Mouse (Mus musculus) neural tube, embryonic 14.5 days (tissue): ENCODE data around the gene Map1s. TPM values are rescaled to one million over a fixed set of nuclear protein-coding genes. Genes with fewer than 3 reads are reported as not detected.

Experiments
- ATAC-seq: fragments of 200-750 bp; cut with Nextera tagmentation; 2 replicates; pipeline ENCODE4 v1.8.0; 2017; ENCODE audit warnings: low read depth, mild to moderate bottlenecking, moderate TSS enrichment, moderate library complexity
- H3K27ac ChIP-seq: fragments of 300-500 bp; sonication (generic); 2 replicates; pipeline ENCODE4 v1.5.1; 2014; ENCODE audit warnings: low read depth, mild to moderate bottlenecking, control low read depth, low read length, moderate library complexity, mixed read lengths
- H3K27me3 ChIP-seq: fragments of 300-500 bp; sonication (generic); 2 replicates; pipeline ENCODE4 v1.6.1; 2014; ENCODE audit warnings: low read length; ENCODE audit not compliant: control insufficient read depth, insufficient read depth
- H3K36me3 ChIP-seq: fragments of 300-500 bp; sonication (generic); 2 replicates; pipeline ENCODE4 v1.6.1; 2014; ENCODE audit warnings: low read length, mixed read lengths; ENCODE audit not compliant: control insufficient read depth, insufficient read depth
- H3K4me1 ChIP-seq: fragments of 300-500 bp; sonication (generic); 2 replicates; pipeline ENCODE4 v1.6.1; 2014; ENCODE audit warnings: low read length; ENCODE audit not compliant: control insufficient read depth, insufficient read depth
- H3K4me2 ChIP-seq: fragments of 300-500 bp; sonication (generic); 2 replicates; pipeline ENCODE4 v1.6.1; 2014; ENCODE audit warnings: mild to moderate bottlenecking, low read depth, low read length, control low read depth
- H3K4me3 ChIP-seq: fragments of 300-500 bp; sonication (generic); 2 replicates; pipeline ENCODE4 v1.5.1; 2014; ENCODE audit warnings: low read depth, low read length, control low read depth, mixed read lengths
- H3K9ac ChIP-seq: fragments of 300-500 bp; sonication (generic); replicated peaks from 2 replicates; pipeline ENCODE4 v1.6.1; 2014; ENCODE audit warnings: low read depth, mild to moderate bottlenecking, control low read depth, low read length, mixed read lengths
- H3K9me3 ChIP-seq: fragments of 300-500 bp; sonication (generic); 2 replicates; pipeline ENCODE4 v1.6.1; 2016; ENCODE audit warnings: low read length; ENCODE audit not compliant: control insufficient read depth
- WGBS: fragments of 180-500 bp; shearing (Covaris S2); extraction: QIAGEN DNeasy Blood & Tissue Kit; methylation state at CpG from one replicate; pipeline ENCODE4 v1.1.7; 2014; 5-methylcytosine and 5-hydroxymethylcytosine counted together
- polyA plus RNA-seq: library from polyadenylated mRNA; unstranded; fragments of >200 nt; fragmentation: Nextera tagmentation; extraction: Ambion mirVana; gene quantifications from 2 replicates; pipeline ENCODE4 v1.2.1, GENCODE M21; 2014

Map1s gene
- polyA plus RNA-seq = 50.1 and 54.8 TPM in 2 replicates

DNA sequence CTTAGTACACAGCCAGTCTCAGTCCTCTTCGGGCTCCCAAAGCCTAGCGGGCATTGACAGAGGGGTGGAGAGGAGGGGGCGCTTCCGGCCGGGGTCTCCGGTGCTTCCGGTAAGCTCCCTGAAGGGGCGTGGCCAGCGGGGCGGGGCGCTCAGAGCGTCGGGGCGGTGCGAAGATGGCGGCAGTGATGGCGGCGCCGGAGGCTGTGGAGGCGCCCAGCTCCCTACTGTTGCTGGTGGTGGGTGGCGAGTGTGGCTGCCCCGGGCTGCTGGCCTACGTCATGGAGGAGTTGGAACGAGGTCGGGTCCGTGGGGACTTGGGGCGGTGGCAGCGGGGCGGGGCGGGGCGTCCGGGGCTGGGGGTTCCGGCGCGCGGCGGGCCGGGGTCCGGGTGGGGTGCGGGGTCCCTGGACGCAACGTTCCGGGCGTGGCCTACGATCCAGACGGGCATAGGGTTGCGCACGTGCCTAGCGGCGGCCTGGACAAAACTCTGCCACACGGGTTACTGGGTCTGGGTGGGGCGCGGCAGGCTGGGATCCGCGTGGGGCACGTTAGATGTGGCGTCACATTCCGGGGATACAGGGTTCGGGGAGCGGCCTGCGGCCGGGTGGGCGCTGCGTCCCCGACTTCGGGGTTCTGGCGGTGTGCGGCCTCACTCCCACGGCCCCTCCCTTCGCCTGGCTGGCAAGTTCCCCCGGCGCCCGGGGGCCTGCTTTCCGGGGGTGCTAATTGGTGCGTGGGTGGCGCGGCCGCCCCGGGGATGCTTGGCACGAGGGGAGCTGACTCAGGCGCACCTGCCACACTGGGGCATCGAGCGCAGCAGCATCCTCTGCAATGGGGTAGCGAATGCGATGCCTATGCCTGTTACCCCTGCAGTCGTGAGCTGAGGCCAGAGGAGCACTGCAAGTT, at the start of gene Map1s:
Map1s (plus strand) TSS at position 102 of the 906 bp plus-strand sequence.
- H3K4me2 ChIP-seq = peak within 1 kb of the TSS; percentile 92
- under 1% methylated on average over 63 of the region's 86 CpGs for WGBS
- peak; percentile 95 for ATAC-seq
- H3K27me3 ChIP-seq = no peaks in the 10 kb centered on the region
- peak within 1 kb of the TSS; percentile 86 for H3K4me3 ChIP-seq
- H3K36me3 ChIP-seq = 0 out of 2 replicates have a peak, but pooled peaks cover 3% of the 10 kb centered on the region
- peak within 1 kb of the TSS; percentile 92 for H3K27ac ChIP-seq
- peak within 1 kb of the TSS; percentile 90 for H3K9ac ChIP-seq
- peaks cover 7% of the 10 kb centered on the region for H3K4me1 ChIP-seq
- no peaks in the 10 kb centered on the region for H3K9me3 ChIP-seq

DNA sequence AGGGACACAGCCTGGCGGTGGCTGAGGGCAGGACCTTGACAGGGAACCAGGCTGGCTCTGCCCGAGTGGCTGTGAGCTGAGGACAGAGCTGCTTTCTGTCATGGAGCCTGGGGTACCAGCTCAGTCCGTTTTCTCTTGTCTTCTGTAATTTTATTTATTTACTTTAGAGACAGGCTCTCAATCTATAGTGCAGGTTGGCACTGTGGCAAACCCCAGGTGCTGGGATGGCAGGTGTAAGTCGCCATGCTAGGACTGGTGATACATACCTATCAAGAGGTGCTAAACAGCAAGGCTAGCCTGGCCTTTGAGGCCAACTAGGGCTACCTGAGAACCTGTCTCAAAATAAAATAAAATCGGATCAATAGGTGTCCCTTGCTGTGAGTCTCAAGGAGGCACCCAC, 49.7 kb upstream of the Map1s start:
- no peak overlapping the region for H3K9ac ChIP-seq
- H3K4me3 ChIP-seq = peak overlapping the region; percentile 48; the same call in 1 of the 2 replicates
- H3K27me3 ChIP-seq = no peaks in the 10 kb centered on the region
- no peaks in the 10 kb centered on the region for H3K9me3 ChIP-seq
- 73% methylated on average over 5 of the region's 5 CpGs for WGBS
- no peaks in the 10 kb centered on the region; the same call in 1 of the 2 replicates for H3K36me3 ChIP-seq
- peaks cover 21% of the 10 kb centered on the region for H3K4me1 ChIP-seq
- H3K27ac ChIP-seq = no peak overlapping the region
- H3K4me2 ChIP-seq = peak overlapping the region; percentile 80; the same call in 1 of the 2 replicates
- ATAC-seq = no peak

DNA sequence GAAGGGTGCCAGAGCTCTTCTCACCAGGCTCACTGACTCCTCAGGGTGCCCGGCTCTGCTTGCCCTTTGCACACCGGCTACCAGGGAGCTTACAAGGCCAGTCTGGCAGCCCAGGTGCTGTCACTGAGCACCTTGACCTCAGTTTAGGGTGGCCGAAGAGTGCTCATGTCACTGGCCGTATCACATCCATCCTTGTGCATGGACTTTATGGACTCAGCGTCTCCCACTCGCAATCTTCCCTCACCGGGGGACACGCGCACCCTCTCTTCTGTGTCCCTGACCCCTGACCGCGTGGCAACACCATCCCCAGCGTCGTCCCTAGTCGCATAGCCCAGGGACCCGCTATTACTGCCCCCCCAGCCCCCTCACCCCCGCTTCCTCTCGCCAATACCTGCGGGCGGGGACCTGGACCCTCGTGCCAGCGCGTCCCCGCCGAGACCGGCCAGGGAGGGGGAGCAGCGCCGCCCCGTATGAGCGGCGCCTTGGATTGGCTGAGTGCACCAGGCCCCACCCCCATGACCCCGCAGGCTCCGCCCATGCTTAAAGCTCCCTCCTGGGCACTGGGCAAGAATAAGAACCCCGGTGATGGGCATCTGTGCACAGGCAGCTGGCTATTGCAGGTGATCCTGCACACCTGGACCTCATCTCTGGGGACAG, 49.1 kb upstream of the Map1s start:
- Histone ChIP-seq H3K9me3 (no peaks in the 10 kb centered on the region), H3K36me3 (no peaks in the 10 kb centered on the region; the same call in 1 of the 2 replicates), H3K4me3 (peak overlapping the region; percentile 48), H3K4me1 (peaks cover 21% of the 10 kb centered on the region), H3K27me3 (no peaks in the 10 kb centered on the region), H3K27ac (no peak overlapping the region), H3K9ac (peak overlapping the region; percentile 50), H3K4me2 (peak overlapping the region; percentile 80)
- ATAC-seq = peak; percentile 80
- 8% methylated on average over 33 of the region's 33 CpGs for WGBS

DNA sequence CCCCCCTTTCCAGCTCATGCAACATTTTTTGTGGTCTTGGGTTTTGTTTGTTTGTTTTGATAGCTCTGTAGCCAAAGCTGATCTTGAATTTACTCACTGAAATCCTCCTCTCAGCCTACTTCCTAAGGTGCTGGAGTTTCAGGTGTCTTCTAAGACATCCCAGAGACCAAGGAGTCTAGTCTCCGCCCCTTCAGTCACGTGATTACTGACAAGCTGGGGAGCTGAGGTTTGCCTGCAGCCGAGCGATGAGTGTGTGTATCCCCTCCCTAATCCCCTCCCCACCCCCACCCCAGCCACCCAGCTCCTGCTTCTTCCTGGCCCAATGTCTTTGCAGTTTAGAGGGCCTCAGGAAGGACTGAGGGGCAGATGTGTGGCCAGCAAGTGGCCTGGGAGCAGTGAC, 48.2 kb upstream of the Map1s start:
- Histone ChIP-seq H3K9me3 (no peaks in the 10 kb centered on the region), H3K4me2 (peak overlapping the region; percentile 80; the same call in 1 of the 2 replicates), H3K4me1 (peaks cover 25% of the 10 kb centered on the region), H3K27ac (no peak overlapping the region), H3K9ac (no peak overlapping the region), H3K27me3 (no peaks in the 10 kb centered on the region), H3K36me3 (no peaks in the 10 kb centered on the region; the same call in 1 of the 2 replicates), H3K4me3 (no peak overlapping the region)
- no peak for ATAC-seq
- WGBS = 7% methylated on average over 4 of the region's 4 CpGs

DNA sequence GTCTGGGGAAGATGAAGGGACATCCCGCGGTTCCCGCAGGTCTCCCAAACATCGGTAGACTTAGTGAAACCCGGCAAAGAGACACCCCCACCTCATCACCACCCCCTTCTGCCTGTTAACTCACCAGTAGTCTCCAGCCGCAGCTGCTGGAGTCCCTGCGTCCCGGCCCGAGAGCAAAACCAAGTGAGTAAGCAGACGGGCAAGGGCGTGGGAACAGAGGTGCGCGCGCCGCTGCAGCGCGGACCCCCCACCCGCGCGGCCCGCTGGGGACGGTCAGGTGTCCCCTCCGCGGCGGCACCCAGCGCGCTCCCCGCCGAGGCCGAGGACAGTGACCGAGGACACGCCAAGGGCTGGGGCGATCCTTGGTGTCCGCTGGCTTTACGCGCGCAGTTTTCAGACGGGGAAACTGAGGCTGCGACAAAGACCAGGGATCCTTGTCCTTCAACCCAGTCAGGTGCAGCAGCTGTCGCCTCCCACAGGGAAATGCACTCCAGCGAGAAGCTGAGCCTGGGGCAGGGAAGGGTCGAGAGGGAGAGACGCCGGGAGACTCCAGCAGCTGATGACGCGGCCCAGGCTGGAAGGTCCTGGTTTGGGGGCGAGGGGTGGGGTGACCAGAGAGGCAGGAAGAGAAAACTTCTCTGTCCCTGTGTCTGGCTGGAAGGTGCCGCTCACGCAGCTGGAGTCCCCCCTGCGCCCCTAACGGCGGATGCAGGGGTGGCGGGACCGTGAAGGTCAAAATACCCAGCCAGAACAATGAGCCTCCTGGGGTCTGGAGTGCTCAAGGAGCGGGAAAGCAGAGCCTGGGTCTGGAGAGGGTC, 42.7 kb upstream of the Map1s start, which contains the start of gene Kcnn1:
Kcnn1 (minus strand) TSS at position 435 of the 818 bp plus-strand sequence.
- no peak for ATAC-seq
- WGBS = under 1% methylated on average over 55 of the region's 55 CpGs
- H3K4me1 ChIP-seq = peaks cover 44% of the 10 kb centered on the region
- H3K4me2 ChIP-seq = peak within 1 kb of the TSS; percentile 96
- H3K27me3 ChIP-seq = no peaks in the 10 kb centered on the region; the same call in 1 of the 2 replicates
- H3K9ac ChIP-seq = peak within 1 kb of the TSS; percentile 63
- peak within 1 kb of the TSS; percentile 95 for H3K27ac ChIP-seq
- H3K4me3 ChIP-seq = peak within 1 kb of the TSS; percentile 51
- no peaks in the 10 kb centered on the region for H3K9me3 ChIP-seq
- no peaks in the 10 kb centered on the region for H3K36me3 ChIP-seq

DNA sequence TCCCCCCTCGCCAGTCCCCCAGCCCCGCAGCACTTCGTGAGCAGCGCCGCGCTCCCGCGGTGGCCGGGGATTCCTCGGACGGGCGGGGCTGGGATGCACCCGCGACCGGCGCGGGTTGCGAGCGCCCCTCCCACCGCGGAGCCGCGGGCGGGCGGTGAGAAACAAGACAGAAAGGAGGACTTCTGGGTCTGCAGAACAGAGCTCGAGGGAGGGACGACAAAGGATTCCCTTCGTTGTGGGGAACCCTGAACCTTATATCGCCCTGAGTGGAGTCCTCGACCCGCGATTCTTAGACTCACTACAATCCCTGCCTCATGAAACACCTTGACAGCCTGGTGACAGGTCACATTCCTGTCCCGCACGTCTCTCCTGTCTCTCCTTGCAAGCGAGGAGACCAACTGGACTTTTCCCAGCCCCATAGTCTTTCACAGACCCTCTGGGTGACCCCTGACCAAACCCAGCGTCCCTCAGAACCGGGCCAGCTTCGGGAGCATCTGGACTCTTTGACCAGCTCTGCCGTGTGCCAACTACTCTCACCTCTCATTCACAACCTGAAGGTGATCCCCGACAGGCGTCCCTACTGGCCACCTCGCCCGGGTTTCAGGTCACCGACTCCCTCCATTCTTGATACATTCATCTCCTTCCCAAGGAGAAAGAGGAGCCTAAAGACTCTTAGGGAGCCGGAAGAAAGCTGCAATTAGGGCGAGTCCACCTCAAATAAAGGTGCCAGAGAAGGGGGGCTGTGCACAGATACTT, 41.6 kb upstream of the Map1s start:
- Histone ChIP-seq H3K9me3 (no peaks in the 10 kb centered on the region), H3K4me1 (peaks cover 43% of the 10 kb centered on the region), H3K4me3 (peak overlapping the region; percentile 51), H3K27me3 (no peaks in the 10 kb centered on the region; the same call in 1 of the 2 replicates), H3K36me3 (no peaks in the 10 kb centered on the region), H3K9ac (peak overlapping the region; percentile 63), H3K27ac (peak overlapping the region; percentile 95), H3K4me2 (peak overlapping the region; percentile 96)
- ATAC-seq = no peak
- 1% methylated on average over 46 of the region's 46 CpGs for WGBS

DNA sequence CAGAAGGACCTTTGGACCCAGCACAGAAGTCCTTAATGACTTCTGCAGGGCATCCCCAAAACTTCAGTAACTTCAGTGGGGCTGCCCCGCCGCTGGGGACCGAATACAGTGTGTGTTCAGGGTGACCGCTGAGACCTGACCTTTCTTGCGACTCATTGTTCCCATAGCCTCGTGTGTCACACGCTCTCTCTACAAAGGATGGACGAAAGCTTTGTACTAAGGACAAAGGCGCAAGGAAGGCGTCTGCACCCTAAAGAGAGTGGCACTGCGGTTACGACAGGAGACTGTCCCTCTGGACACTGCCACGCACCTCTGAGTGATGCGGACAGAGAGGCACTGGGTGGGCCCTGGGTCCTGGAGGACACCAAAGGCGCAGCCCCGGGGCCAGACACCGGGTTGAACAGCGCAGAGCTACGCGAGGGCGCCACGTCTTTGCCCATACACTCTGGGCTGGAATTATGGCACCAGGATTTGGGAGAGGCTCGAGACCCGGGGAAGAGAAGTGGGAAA, 41.0 kb upstream of the Map1s start:
- peak; percentile 16 for ATAC-seq
- H3K27me3 ChIP-seq = no peaks in the 10 kb centered on the region; the same call in 1 of the 2 replicates
- H3K27ac ChIP-seq = peak overlapping the region; percentile 95
- no peaks in the 10 kb centered on the region for H3K9me3 ChIP-seq
- peak overlapping the region; percentile 51 for H3K4me3 ChIP-seq
- 1% methylated on average over 24 of the region's 24 CpGs for WGBS
- H3K4me1 ChIP-seq = peaks cover 44% of the 10 kb centered on the region
- H3K4me2 ChIP-seq = peak overlapping the region; percentile 96
- H3K36me3 ChIP-seq = no peaks in the 10 kb centered on the region
- H3K9ac ChIP-seq = peak overlapping the region; percentile 63
